Mouse (Mus musculus) myocyte (in vitro differentiated cells): ENCODE results near the gene Plcb4. TPM values are rescaled to one million over a fixed set of nuclear protein-coding genes. Genes with fewer than 3 reads are reported as not detected.

Experiments
- H3K27me3 ChIP-seq: one replicate; pipeline ENCODE4 v1.6.1; 2011; ENCODE audit not compliant: control insufficient read depth, insufficient read depth, insufficient read length
- H3K36me3 ChIP-seq: one replicate; pipeline ENCODE4 v1.6.1; 2011; ENCODE audit not compliant: control insufficient read depth, insufficient read depth
- H3K4me2 ChIP-seq: one replicate; pipeline ENCODE4 v1.6.1; 2011; ENCODE audit warnings: low read depth, control low read depth
- H3K4me3 ChIP-seq: one replicate; pipeline ENCODE4 v1.5.1; 2011; ENCODE audit warnings: mild to moderate bottlenecking, control low read depth, moderate library complexity
- H3K79me2 ChIP-seq: one replicate; pipeline ENCODE4 v1.6.1; 2011; ENCODE audit not compliant: control insufficient read depth, insufficient read depth
- H3ac ChIP-seq: one replicate; pipeline ENCODE4 v1.6.1; 2011; ENCODE audit not compliant: control insufficient read depth, insufficient read length
- CEBPB ChIP-seq: IDR thresholded peaks from 2 replicates; pipeline ENCODE4 v1.6.1; 2011; ENCODE audit warnings: mild to moderate bottlenecking, moderate library complexity; ENCODE audit not compliant: poor library complexity, insufficient read depth, severe bottlenecking
- E2F4 ChIP-seq: IDR thresholded peaks from one replicate; pipeline ENCODE4 v1.6.1; 2011; ENCODE audit warnings: mild to moderate bottlenecking, control low read depth, moderate library complexity; ENCODE audit not compliant: insufficient read depth
- MAX ChIP-seq: IDR thresholded peaks from one replicate; pipeline ENCODE4 v1.6.1; 2011; ENCODE audit warnings: low read depth, mild to moderate bottlenecking, control low read depth
- MYOD1 ChIP-seq, 3 experiments: IDR thresholded peaks; one replicate each; pipeline ENCODE4 v1.6.1; 2011; ENCODE audit warnings: control low read depth in 2 of 3, low read depth in 2 of 3, mild to moderate bottlenecking in 2 of 3, moderate library complexity in 1 of 3; ENCODE audit not compliant: insufficient read length in 2 of 3, control insufficient read depth in 1 of 3
- MYOG ChIP-seq, 3 experiments: IDR thresholded peaks; one replicate each; pipeline ENCODE4 v1.6.1; 2011; ENCODE audit warnings: control low read depth in 2 of 3, low read depth in 2 of 3, mild to moderate bottlenecking in 2 of 3; ENCODE audit not compliant: insufficient read length in 2 of 3, control insufficient read depth in 1 of 3, insufficient read depth in 1 of 3
- POLR2A ChIP-seq: IDR thresholded peaks from one replicate; pipeline ENCODE4 v1.6.1; 2011; ENCODE audit warnings: low read depth, mild to moderate bottlenecking, control low read depth, moderate library complexity; ENCODE audit not compliant: insufficient read length
- POLR2AphosphoS2 ChIP-seq: IDR thresholded peaks from one replicate; pipeline ENCODE4 v1.6.1; 2011; ENCODE audit warnings: low read depth, control low read depth; ENCODE audit not compliant: insufficient read length
- REST ChIP-seq: IDR thresholded peaks from one replicate; pipeline ENCODE4 v1.6.1; 2011; ENCODE audit warnings: mild to moderate bottlenecking, control low read depth, moderate library complexity; ENCODE audit not compliant: insufficient read depth, insufficient read length
- SRF ChIP-seq: IDR thresholded peaks from one replicate; pipeline ENCODE4 v1.6.1; 2011; ENCODE audit warnings: low read depth; ENCODE audit not compliant: control insufficient read depth, insufficient read length
- TCF12 ChIP-seq: IDR thresholded peaks from one replicate; pipeline ENCODE4 v1.6.1; 2011; ENCODE audit warnings: mild to moderate bottlenecking, control low read depth; ENCODE audit not compliant: poor library complexity, insufficient read depth, severe bottlenecking
- TCF3 ChIP-seq: IDR thresholded peaks from one replicate; pipeline ENCODE4 v1.6.1; 2011; ENCODE audit warnings: low read depth, control low read depth; ENCODE audit not compliant: insufficient read length
- USF1 ChIP-seq: IDR thresholded peaks from one replicate; pipeline ENCODE4 v1.6.1; 2011; ENCODE audit warnings: low read depth, mild to moderate bottlenecking, control low read depth, moderate library complexity
- polyA plus RNA-seq: library from polyadenylated mRNA; unstranded; fragments of >200 nt; fragmentation: generic; extraction: Trizol; gene quantifications from one replicate; pipeline ENCODE4 v1.2.1, GENCODE M21; 2012; ENCODE audit warnings: missing spikeins

Gene Plcb4
- polyA plus RNA-seq, 1 experiment: 5.3 TPM

DNA sequence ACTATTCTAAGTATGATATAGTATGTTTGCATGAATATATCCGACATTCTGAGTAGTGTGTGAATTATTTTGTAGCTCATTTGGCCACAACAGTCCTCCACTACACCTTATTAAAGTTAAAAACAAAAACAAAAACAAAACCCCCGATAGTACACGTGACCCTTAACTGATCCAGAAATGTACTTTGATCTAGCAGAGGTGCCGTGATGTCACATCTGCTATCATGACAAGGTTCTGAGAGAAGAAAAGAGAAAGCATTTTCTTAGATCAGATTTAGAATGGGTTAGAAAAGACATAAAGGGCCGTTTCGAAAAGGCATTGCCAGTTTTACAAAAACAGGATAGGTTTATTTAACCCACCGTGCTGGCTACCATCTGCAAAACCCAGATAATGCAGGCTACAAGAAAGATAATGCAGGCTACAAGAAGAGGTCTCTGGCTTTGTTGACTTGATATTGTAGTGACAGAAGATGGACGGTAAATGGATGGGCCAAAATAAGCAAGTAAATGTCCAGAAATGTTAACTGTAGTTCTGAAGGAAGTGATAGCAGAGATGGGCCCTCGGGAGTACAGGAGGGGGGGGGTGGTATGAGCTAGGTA lies 227.4 kb downstream of the Plcb4 start:
- Histone ChIP-seq H3K4me2 (no peak overlapping the region), H3ac (no peak overlapping the region), H3K36me3 (no peaks in the 10 kb centered on the region), H3K4me3 (no peak overlapping the region), H3K79me2 (no peaks in the 10 kb centered on the region), H3K27me3 (no peaks in the 10 kb centered on the region)
- TF ChIP-seq REST: no peak
- no peak for TF ChIP-seq SRF
- no peak for TF ChIP-seq TCF3
- TF ChIP-seq MYOD1 (IDR thresholded peaks at IDR 0.05; ENCODE audit: control insufficient read depth in 1 of 3, insufficient read length in 2 of 3, low read depth in 2 of 3): no peak
- no peak for TF ChIP-seq POLR2AphosphoS2
- TF ChIP-seq MYOG (IDR thresholded peaks at IDR 0.05; ENCODE audit: control insufficient read depth in 1 of 3, insufficient read depth in 1 of 3, insufficient read length in 2 of 3, low read depth in 2 of 3): no peak
- no peak for TF ChIP-seq TCF12
- no peak for TF ChIP-seq E2F4
- no peak for TF ChIP-seq USF1
- TF ChIP-seq POLR2A: no peak
- no peak for TF ChIP-seq CEBPB
- no peak for TF ChIP-seq MAX

DNA sequence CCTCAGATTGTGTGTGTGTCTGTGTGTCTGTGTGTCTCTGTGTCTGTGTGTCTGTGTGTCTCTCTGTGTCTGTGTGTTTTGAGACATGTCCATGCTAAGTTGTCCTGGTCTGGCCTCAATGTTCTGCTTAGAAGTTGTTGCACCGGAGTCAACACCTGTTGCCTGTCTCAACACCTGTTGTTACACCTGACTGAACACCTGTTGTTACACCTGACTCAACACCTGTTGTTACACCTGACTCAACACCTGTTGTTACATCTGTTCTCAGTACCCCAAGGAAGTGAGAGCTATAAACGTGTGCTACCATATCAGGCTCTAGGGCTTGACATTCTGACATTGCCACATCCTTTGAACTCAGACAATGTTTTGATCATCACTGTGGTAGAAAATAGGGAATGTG lies 229.0 kb downstream of the Plcb4 start:
- no peak overlapping the region for H3K4me3 ChIP-seq
- H3K36me3 ChIP-seq: no peaks in the 10 kb centered on the region
- H3K79me2 ChIP-seq: no peaks in the 10 kb centered on the region
- no peak for TF ChIP-seq CEBPB
- no peak for TF ChIP-seq USF1
- TF ChIP-seq POLR2AphosphoS2: no peak
- peak in 2 of 3 experiments; percentile 20 to 61 for TF ChIP-seq MYOG (IDR thresholded peaks at IDR 0.05; ENCODE audit: control insufficient read depth in 1 of 3, insufficient read depth in 1 of 3, insufficient read length in 2 of 3, low read depth in 2 of 3)
- no peak for TF ChIP-seq MAX
- TF ChIP-seq SRF: no peak
- no peak for TF ChIP-seq REST
- TF ChIP-seq TCF3: peak; percentile 62
- TF ChIP-seq TCF12: peak; percentile 69
- TF ChIP-seq MYOD1 (IDR thresholded peaks at IDR 0.05; ENCODE audit: control insufficient read depth in 1 of 3, insufficient read length in 2 of 3, low read depth in 2 of 3): peak in 2 of 3 experiments; percentile 81 to 92
- no peaks in the 10 kb centered on the region for H3K27me3 ChIP-seq
- no peak overlapping the region for H3ac ChIP-seq
- no peak overlapping the region for H3K4me2 ChIP-seq

DNA sequence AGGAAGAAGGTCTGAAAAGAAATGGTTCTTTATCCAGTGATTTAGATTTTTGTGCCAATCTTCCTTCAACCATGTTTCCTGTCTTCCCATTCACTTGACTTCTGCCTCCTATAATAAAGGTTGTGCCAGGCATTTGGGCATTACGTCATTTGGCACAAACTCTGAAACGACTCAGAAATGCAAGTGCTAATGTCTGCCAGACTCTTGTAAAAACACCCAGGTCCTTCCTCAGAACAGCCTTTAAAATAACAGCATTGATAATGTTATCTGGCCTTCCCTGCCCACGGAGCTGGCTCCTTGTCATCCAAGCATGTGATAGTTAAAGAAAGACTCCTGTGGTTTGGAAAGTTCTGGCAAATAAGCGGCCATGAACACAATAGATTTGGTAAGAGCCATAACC lies 229.4 kb downstream of the Plcb4 start:
- Histone ChIP-seq H3K4me3 (no peak overlapping the region), H3ac (no peak overlapping the region), H3K36me3 (no peaks in the 10 kb centered on the region), H3K27me3 (no peaks in the 10 kb centered on the region), H3K4me2 (no peak overlapping the region), H3K79me2 (no peaks in the 10 kb centered on the region)
- no peak for TF ChIP-seq USF1
- TF ChIP-seq POLR2A: no peak
- TF ChIP-seq REST: no peak
- TF ChIP-seq POLR2AphosphoS2: no peak
- no peak for TF ChIP-seq SRF
- TF ChIP-seq CEBPB: no peak
- TF ChIP-seq MYOD1 (IDR thresholded peaks at IDR 0.05; ENCODE audit: control insufficient read depth in 1 of 3, insufficient read length in 2 of 3, low read depth in 2 of 3): no peak
- no peak for TF ChIP-seq TCF12

DNA sequence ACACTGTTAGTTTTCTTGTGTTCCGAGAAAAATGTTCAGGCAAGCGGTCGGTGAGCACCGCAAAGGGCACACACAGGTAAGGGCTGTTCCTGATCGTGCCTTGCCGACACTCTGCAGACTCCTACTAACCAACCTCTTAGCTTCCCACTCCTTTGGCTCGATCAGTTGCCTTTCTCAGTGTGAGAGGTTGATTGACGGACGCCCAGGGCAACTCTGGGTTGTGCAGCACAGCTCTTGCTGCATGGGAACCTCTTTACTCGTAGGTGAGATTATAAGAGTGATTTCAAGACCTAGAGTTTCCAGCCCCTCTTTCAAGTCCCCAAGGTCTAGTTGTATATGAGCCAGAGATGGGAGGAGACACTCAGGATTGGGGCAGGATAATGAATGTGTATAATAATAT lies 230.0 kb downstream of the Plcb4 start:
- Histone ChIP-seq H3K4me3 (no peak overlapping the region), H3K4me2 (no peak overlapping the region), H3K27me3 (no peaks in the 10 kb centered on the region), H3K79me2 (no peaks in the 10 kb centered on the region), H3ac (no peak overlapping the region), H3K36me3 (no peaks in the 10 kb centered on the region)
- TF ChIP-seq POLR2A: no peak
- TF ChIP-seq MAX: no peak
- no peak for TF ChIP-seq MYOD1 (IDR thresholded peaks at IDR 0.05; ENCODE audit: control insufficient read depth in 1 of 3, insufficient read length in 2 of 3, low read depth in 2 of 3)
- no peak for TF ChIP-seq TCF12
- TF ChIP-seq TCF3: no peak
- TF ChIP-seq SRF: no peak
- TF ChIP-seq POLR2AphosphoS2: no peak
- TF ChIP-seq E2F4: no peak
- no peak for TF ChIP-seq MYOG (IDR thresholded peaks at IDR 0.05; ENCODE audit: control insufficient read depth in 1 of 3, insufficient read depth in 1 of 3, insufficient read length in 2 of 3, low read depth in 2 of 3)
- TF ChIP-seq USF1: no peak
- no peak for TF ChIP-seq CEBPB
- TF ChIP-seq REST: no peak

DNA sequence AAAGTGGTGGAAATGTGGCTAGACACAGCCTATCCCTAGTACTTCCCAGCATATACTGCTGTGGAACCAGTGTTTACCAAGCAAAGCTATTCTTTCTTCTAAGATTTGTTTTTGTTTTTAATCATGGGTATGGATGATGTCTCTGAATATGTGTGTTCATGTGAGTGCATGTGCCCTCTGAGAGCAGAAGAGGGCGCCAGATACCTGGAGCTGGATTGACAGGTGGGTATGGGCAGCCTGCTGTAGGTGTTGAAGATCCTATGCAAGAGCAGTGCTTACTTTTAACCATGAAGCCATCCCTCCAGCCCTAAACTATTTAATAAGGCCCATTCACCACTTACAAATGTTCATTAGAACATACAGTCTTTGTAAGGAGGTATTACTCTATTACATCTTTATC lies 231.3 kb downstream of the Plcb4 start:
- TF ChIP-seq MYOD1 (IDR thresholded peaks at IDR 0.05; ENCODE audit: control insufficient read depth in 1 of 3, insufficient read length in 2 of 3, low read depth in 2 of 3): no peak
- no peak for TF ChIP-seq CEBPB
- no peak for TF ChIP-seq SRF
- no peak for TF ChIP-seq USF1
- TF ChIP-seq POLR2AphosphoS2: no peak
- TF ChIP-seq TCF3: no peak
- no peak for TF ChIP-seq MYOG (IDR thresholded peaks at IDR 0.05; ENCODE audit: control insufficient read depth in 1 of 3, insufficient read depth in 1 of 3, insufficient read length in 2 of 3, low read depth in 2 of 3)
- no peak for TF ChIP-seq TCF12
- no peak for TF ChIP-seq E2F4
- TF ChIP-seq MAX: no peak
- TF ChIP-seq POLR2A: no peak
- no peak for TF ChIP-seq REST
- Histone ChIP-seq H3K4me3 (no peak overlapping the region), H3K4me2 (no peak overlapping the region), H3K36me3 (no peaks in the 10 kb centered on the region), H3ac (no peak overlapping the region), H3K27me3 (no peaks in the 10 kb centered on the region), H3K79me2 (no peaks in the 10 kb centered on the region)
